Mouse (Mus musculus) kidney, embryonic 15.5 days (tissue): Measurements from ENCODE around the gene Fgf9. TPM values are rescaled to one million over a fixed set of nuclear protein-coding genes. Genes with fewer than 3 reads are reported as not detected.

Source experiments
- ATAC-seq: fragments of 200-750 bp; cut with Nextera tagmentation; replicated peaks from 2 replicates; pipeline ENCODE4 v1.8.0; 2017; ENCODE audit warnings: moderate TSS enrichment; ENCODE audit not compliant: low FRiP score
- H3K27ac ChIP-seq: fragments of 300-500 bp; sonication (generic); 2 replicates; pipeline ENCODE4 v1.5.1; 2015; ENCODE audit warnings: mild to moderate bottlenecking, inconsistent platforms
- H3K27me3 ChIP-seq: fragments of 300-500 bp; sonication (generic); 2 replicates; pipeline ENCODE4 v1.6.1; 2015; ENCODE audit warnings: inconsistent platforms
- H3K36me3 ChIP-seq: fragments of 300-500 bp; sonication (generic); 2 replicates; pipeline ENCODE4 v1.6.1; 2015; ENCODE audit warnings: inconsistent platforms
- H3K4me1 ChIP-seq: fragments of 300-500 bp; sonication (generic); 2 replicates; pipeline ENCODE4 v1.6.1; 2015; ENCODE audit warnings: inconsistent platforms
- H3K4me2 ChIP-seq: fragments of 300-500 bp; sonication (generic); 2 replicates; pipeline ENCODE4 v1.6.1; 2015; ENCODE audit warnings: moderate library complexity, mild to moderate bottlenecking, inconsistent platforms
- H3K4me3 ChIP-seq: fragments of 300-500 bp; sonication (generic); replicated peaks from 2 replicates; pipeline ENCODE4 v1.5.1; 2015; ENCODE audit warnings: mild to moderate bottlenecking, inconsistent platforms
- H3K9ac ChIP-seq: fragments of 300-500 bp; sonication (generic); 2 replicates; pipeline ENCODE4 v1.6.1; 2015; ENCODE audit warnings: mild to moderate bottlenecking, inconsistent platforms
- H3K9me3 ChIP-seq: fragments of 300-500 bp; sonication (generic); replicated peaks from 2 replicates; pipeline ENCODE4 v1.6.1; 2016; ENCODE audit warnings: inconsistent platforms
- WGBS: fragments of 180-500 bp; shearing (Covaris S2); methylation state at CpG from one replicate; pipeline ENCODE4 v1.1.7; 2015; ENCODE audit warnings: mixed read lengths; 5-methylcytosine and 5-hydroxymethylcytosine counted together
- polyA plus RNA-seq: library from polyadenylated mRNA; unstranded; fragments of >200 nt; fragmentation: Nextera tagmentation; extraction: Ambion mirVana; gene quantifications from 2 replicates; pipeline ENCODE4 v1.2.1, GENCODE M21; 2015

Fgf9 gene
- polyA plus RNA-seq, 1 experiment from 2014 or later = 6.7 TPM

- Histone ChIP-seq H3K27me3 (no peaks in the 10 kb centered on the region), H3K4me1 (peaks cover 21% of the 10 kb centered on the region; the same call in 1 of the 2 replicates), H3K4me2 (no peak overlapping the region), H3K4me3 (no peak overlapping the region), H3K36me3 (no peaks in the 10 kb centered on the region), H3K9ac (no peak overlapping the region), H3K9me3 (no peaks in the 10 kb centered on the region), H3K27ac (no peak overlapping the region)
- no peak for ATAC-seq
- 10% methylated on average over 6 of the region's 6 CpGs for WGBS
These were observed 31.0 kb downstream of the Fgf9 start for GRCm38 (mm10) chr14:58101298-58101697.

DNA sequence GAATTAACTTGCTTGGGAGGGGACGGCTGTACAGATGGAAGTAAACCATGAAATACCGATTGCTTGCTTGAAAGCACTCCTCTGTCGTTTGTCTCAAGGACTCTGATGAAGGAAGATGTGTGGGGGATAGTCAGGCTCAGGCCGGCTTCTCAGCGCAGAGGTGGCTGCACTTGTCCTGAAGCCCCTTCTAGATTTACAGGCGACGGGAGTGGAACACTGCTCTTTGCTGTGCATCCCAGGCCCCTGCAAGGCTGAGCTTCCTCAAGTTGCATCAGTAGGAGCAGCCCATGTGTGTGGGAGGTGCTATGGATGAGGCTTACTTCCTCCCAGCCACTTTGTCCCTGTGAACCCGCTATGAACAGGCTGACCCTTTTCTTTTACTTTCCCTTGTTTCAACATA, 33.9 kb downstream of the Fgf9 start:
- no peaks in the 10 kb centered on the region for H3K27me3 ChIP-seq
- no peak overlapping the region for H3K9ac ChIP-seq
- H3K9me3 ChIP-seq = no peaks in the 10 kb centered on the region
- H3K4me2 ChIP-seq = no peak overlapping the region
- H3K4me1 ChIP-seq = peaks cover 21% of the 10 kb centered on the region; the same call in 1 of the 2 replicates
- ATAC-seq = peak; percentile 83
- no peak overlapping the region for H3K4me3 ChIP-seq
- no peak overlapping the region for H3K27ac ChIP-seq
- 33% methylated on average over 8 of the region's 8 CpGs for WGBS
- no peaks in the 10 kb centered on the region for H3K36me3 ChIP-seq

DNA sequence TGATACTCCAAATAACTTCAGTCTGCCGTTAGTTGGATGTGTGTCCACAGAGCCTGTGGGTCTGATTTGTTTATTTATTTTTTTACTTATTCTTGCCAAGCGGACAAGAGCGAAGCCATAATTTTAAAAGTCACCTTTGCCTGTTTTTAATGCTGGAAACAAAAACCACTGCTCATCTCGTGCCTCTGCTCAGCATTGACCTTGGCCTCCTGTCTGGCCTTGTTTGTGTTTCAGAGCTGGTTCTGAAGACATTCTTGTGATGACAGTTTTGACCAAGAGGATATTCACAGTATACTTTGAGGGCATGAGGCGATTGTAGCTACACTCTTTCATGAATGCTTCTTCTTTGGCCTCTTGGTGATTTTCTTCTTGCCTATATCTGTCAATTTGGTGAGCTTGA, 35.2 kb downstream of the Fgf9 start:
- no peak overlapping the region for H3K9ac ChIP-seq
- no peak for ATAC-seq
- H3K9me3 ChIP-seq = no peaks in the 10 kb centered on the region
- H3K4me1 ChIP-seq = peaks cover 18% of the 10 kb centered on the region; the same call in 1 of the 2 replicates
- no peaks in the 10 kb centered on the region for H3K27me3 ChIP-seq
- H3K4me3 ChIP-seq = no peak overlapping the region
- 67% methylated on average over 5 of the region's 5 CpGs for WGBS
- H3K36me3 ChIP-seq = no peaks in the 10 kb centered on the region
- H3K27ac ChIP-seq = no peak overlapping the region
- H3K4me2 ChIP-seq = no peak overlapping the region

DNA sequence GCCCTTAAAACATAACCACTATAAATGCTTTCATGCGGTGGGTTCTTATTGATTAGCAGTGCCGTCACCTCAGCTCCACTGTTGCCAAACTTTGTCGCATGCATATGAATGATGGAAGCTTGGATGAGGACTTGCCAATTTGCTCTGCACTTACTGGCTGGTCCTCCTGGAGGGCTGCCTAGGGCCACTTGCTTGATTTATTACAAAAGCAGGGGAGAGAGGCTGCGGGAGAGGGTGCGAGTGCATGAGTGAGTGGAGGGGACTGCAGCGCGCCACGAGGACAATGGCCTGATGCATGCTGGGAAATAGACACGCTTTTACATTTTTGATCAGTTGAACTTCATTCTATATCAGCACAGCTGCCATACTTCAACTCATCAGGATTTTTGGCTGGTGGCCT, 39.3 kb downstream of the Fgf9 start:
- H3K9me3 ChIP-seq = no peaks in the 10 kb centered on the region
- H3K27me3 ChIP-seq = no peaks in the 10 kb centered on the region
- H3K27ac ChIP-seq = no peak overlapping the region
- H3K4me2 ChIP-seq = no peak overlapping the region
- no peak overlapping the region for H3K4me3 ChIP-seq
- peaks cover 4% of the 10 kb centered on the region for H3K4me1 ChIP-seq
- no peaks in the 10 kb centered on the region for H3K36me3 ChIP-seq
- ATAC-seq = no peak
- WGBS = 83% methylated on average over 9 of the region's 9 CpGs
- no peak overlapping the region for H3K9ac ChIP-seq

- Histone ChIP-seq H3K9me3 (no peaks in the 10 kb centered on the region), H3K36me3 (no peaks in the 10 kb centered on the region), H3K9ac (no peak overlapping the region), H3K4me3 (no peak overlapping the region), H3K27me3 (no peaks in the 10 kb centered on the region), H3K4me1 (peaks cover 4% of the 10 kb centered on the region), H3K4me2 (no peak overlapping the region), H3K27ac (no peak overlapping the region)
- 88% methylated on average over 10 of the region's 10 CpGs for WGBS
- ATAC-seq = no peak
These were observed 41.2 kb downstream of the Fgf9 start for GRCm38 (mm10) chr14:58111562-58111961.

- Histone ChIP-seq H3K9me3 (no peaks in the 10 kb centered on the region), H3K4me3 (no peak overlapping the region), H3K27ac (no peak overlapping the region), H3K36me3 (no peaks in the 10 kb centered on the region), H3K27me3 (no peaks in the 10 kb centered on the region), H3K4me1 (peaks cover 4% of the 10 kb centered on the region), H3K9ac (no peak overlapping the region), H3K4me2 (no peak overlapping the region)
- WGBS = 66% methylated on average over 3 of the region's 3 CpGs
- ATAC-seq = no peak
These were observed 42.0 kb downstream of the Fgf9 start for GRCm38 (mm10) chr14:58112341-58112740.

GRCm38 (mm10) chr14:58113180-58113579, 42.8 kb downstream of the Fgf9 start:
- H3K9ac ChIP-seq = no peak overlapping the region
- 0 out of 2 replicates have a peak overlapping the region, but pooled peaks have one; percentile 19 for H3K4me2 ChIP-seq
- peaks cover 4% of the 10 kb centered on the region for H3K4me1 ChIP-seq
- WGBS = 20% methylated on average over 6 of the region's 6 CpGs
- H3K27ac ChIP-seq = no peak overlapping the region
- no peaks in the 10 kb centered on the region for H3K27me3 ChIP-seq
- H3K4me3 ChIP-seq = no peak overlapping the region
- H3K9me3 ChIP-seq = no peaks in the 10 kb centered on the region
- H3K36me3 ChIP-seq = no peaks in the 10 kb centered on the region
- no peak for ATAC-seq

DNA sequence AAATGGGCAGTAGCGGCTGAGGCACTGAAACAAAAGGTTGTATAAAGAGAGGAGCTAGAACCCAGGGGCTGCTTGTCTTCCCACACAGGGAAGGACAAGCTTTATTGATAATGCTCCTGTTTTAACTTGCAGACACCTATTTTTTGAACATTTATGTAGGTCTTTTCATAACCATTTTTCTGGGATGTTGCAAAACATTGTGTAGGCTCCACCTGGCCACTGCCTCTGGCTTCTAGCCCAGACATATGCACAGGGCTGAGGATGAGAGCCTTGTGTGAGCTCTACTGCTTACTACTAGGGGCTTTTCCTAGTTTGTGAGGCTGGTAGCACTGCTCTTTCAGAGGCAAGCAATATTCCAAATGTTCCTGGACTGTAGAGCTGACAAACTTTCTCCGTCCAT, 43.8 kb downstream of the Fgf9 start:
- Histone ChIP-seq H3K36me3 (no peaks in the 10 kb centered on the region), H3K27ac (no peak overlapping the region), H3K4me1 (peaks cover 4% of the 10 kb centered on the region), H3K9me3 (no peaks in the 10 kb centered on the region), H3K27me3 (no peaks in the 10 kb centered on the region), H3K4me2 (no peak overlapping the region), H3K4me3 (no peak overlapping the region), H3K9ac (no peak overlapping the region)
- WGBS = 79% methylated on average over 2 of the region's 2 CpGs
- no peak for ATAC-seq

DNA sequence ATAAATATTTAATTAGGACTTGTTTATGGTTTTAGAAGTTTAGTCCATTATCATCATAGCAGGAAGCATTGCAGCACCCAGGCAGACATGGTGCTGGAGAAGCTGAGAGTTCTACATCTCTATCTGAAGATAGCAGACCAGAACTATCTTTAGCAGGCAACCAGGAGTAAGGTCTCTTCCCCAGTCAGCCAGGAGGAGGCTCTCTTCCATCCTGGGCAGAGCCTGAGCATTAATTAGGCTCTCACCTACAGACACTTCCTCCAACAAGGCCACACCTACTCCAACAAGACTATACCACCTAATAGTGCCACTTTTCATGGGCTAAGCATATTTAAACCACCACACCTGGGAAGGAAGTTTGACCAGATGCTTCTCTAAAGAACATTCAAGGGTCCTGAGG, 54.3 kb downstream of the Fgf9 start:
- Histone ChIP-seq H3K4me1 (no peaks in the 10 kb centered on the region), H3K36me3 (no peaks in the 10 kb centered on the region), H3K9ac (no peak overlapping the region), H3K4me3 (no peak overlapping the region), H3K4me2 (no peak overlapping the region), H3K27me3 (no peaks in the 10 kb centered on the region), H3K27ac (no peak overlapping the region), H3K9me3 (no peaks in the 10 kb centered on the region)
- no peak for ATAC-seq

DNA sequence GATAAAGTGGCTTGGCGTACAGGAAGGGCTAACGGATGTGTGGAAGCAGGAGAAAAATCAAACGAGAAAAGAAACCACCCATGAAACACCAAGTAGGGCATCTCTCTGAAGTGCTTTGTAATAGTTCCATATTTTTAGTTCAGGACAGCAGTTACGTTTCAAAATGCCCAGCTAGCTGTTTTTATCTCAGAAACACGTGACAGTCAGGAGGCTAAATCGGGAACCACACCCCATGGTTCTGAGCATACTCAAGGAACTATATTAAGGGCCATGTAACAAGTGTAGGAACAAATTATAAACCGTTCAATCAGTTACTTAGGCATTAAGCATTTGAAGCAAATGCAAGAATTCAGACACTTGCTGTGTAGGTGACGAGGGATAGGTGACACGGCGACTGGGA, 56.2 kb downstream of the Fgf9 start:
- Histone ChIP-seq H3K27me3 (no peaks in the 10 kb centered on the region), H3K9me3 (no peaks in the 10 kb centered on the region), H3K9ac (no peak overlapping the region), H3K4me2 (no peak overlapping the region), H3K4me3 (no peak overlapping the region), H3K36me3 (no peaks in the 10 kb centered on the region), H3K4me1 (no peaks in the 10 kb centered on the region), H3K27ac (no peak overlapping the region)
- no peak for ATAC-seq
- WGBS = 89% methylated on average over 10 of the region's 10 CpGs

GRCm38 (mm10) chr14:58139506-58140055, 69.2 kb downstream of the Fgf9 start:
- H3K9ac ChIP-seq = no peak overlapping the region
- H3K4me1 ChIP-seq = no peaks in the 10 kb centered on the region
- no peak overlapping the region for H3K27ac ChIP-seq
- H3K4me3 ChIP-seq = no peak overlapping the region
- ATAC-seq = no peak
- no peaks in the 10 kb centered on the region for H3K36me3 ChIP-seq
- H3K27me3 ChIP-seq = no peaks in the 10 kb centered on the region
- H3K9me3 ChIP-seq = no peaks in the 10 kb centered on the region
- no peak overlapping the region for H3K4me2 ChIP-seq
- 87% methylated on average over 1 of the region's 1 CpGs for WGBS

DNA sequence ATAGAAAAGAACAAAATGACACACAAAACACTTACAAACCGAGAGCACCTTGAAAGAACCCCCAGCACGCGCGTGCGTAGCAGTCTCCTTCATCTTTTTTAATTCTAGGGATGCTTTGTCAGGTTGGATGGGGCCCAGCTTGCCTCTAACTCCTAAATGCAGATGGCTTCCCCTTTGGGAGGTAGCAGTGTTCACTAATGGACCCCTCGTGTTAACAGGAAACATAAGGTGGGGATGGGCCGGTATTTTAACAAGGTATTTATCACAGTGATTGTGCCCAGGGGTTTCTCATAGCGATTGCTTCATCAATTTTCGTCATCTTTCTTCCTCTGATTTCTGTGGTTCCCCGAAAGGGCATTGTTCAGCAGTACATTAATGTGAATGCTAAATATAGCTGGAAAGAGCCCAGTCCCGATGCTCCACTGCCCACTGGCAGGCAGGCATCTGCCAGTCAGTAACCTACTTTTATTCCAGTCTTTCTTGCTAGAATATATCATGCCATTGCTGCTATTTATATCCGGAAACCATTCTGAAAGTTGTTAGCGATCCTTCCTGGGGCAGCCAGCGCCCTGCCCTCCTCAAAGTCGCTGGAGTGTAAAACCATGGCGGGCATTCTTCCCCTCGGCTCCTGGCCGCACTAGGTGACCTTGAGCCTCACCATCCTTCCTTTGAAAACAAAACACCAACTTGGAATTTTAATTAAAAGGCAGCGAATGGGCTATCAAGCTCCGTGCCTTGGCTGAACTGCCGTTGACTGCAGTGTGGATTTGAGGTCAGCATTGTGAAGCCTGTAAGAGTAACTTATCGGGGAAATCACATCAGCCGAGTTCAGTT, 79.5 kb downstream of the Fgf9 start:
- Histone ChIP-seq H3K27me3 (no peaks in the 10 kb centered on the region), H3K4me1 (peaks cover 15% of the 10 kb centered on the region), H3K4me3 (peak overlapping the region; percentile 8; the same call in 1 of the 2 replicates), H3K27ac (peak overlapping the region; percentile 42), H3K4me2 (peak overlapping the region; percentile 49), H3K9ac (no peak overlapping the region), H3K9me3 (no peaks in the 10 kb centered on the region), H3K36me3 (no peaks in the 10 kb centered on the region)
- peak; percentile 72; the same call in 1 of the 2 replicates for ATAC-seq
- WGBS = 52% methylated on average over 23 of the region's 23 CpGs
